12 mouse cellular contexts compared by ENCODE assay signal in genomic region chr7:132347273-132348045, GRCm38 (mm10). TPM values are rescaled to one million over a fixed set of nuclear protein-coding genes. Genes with fewer than 3 reads are reported as not detected.
DNase-seq lines count a peak whose midpoint lies in the region; ATAC-seq and TF ChIP-seq lines count a peak whose summit lies in the region.
"Had no signal": no experiment of that assay in that cellular context is flagged by ENCODE, and none has a peak within 500 bp of the region (broad histone marks: within the 10 kb centered on the region; RNA-seq: fewer than 3 reads in every experiment).

No protein-coding gene starts in this region.

- peaks cover 6% of the 10 kb centered on the region; the same call in 1 of the 2 replicates for H3K4me1 ChIP-seq in liver, postnatal 0 days (ENCODE audit: insufficient read depth)
- peaks cover 10% of the 10 kb centered on the region; the same call in 1 of the 2 replicates for H3K4me1 ChIP-seq in liver, embryonic 12.5 days
- H3K4me1 ChIP-seq: stomach, embryonic 15.5 days had no signal

- DNase-seq in liver, postnatal 0 days: no peak
- DNase-seq in kidney, adult 18-20 months: peak; percentile 36
- no peak for DNase-seq in adipocyte (ENCODE audit: low spot score)
- DNase-seq in urinary bladder, postnatal 4 days (ENCODE audit: low spot score in 2 of 2): no peak
- no peak for DNase-seq in gastrocnemius, postnatal 36 days
- DNase-seq: liver, embryonic 13.5 days had no signal

- 44% methylated on average over 9 of the region's 9 CpGs for WGBS in liver, postnatal 0 days (ENCODE audit: insufficient replicate concordance)
- 40% methylated on average over 9 of the region's 9 CpGs for WGBS in liver, embryonic 12.5 days (ENCODE audit: insufficient replicate concordance)

- no peaks in the 10 kb centered on the region for H3K27me3 ChIP-seq in liver, postnatal 0 days (ENCODE audit: insufficient read depth, low read length)
- no peaks in the 10 kb centered on the region for H3K27me3 ChIP-seq in liver, embryonic 12.5 days (replicated peaks)
- H3K27me3 ChIP-seq: embryonic facial prominence, embryonic 12.5 days; hindbrain, embryonic 12.5 days; liver, embryonic 13.5 days had no signal

- no peak overlapping the region for H3K4me3 ChIP-seq in liver, postnatal 0 days (ENCODE audit: low read depth, low read length)
- H3K4me3 ChIP-seq in liver, embryonic 12.5 days: no peak overlapping the region
- H3K4me3 ChIP-seq: embryonic facial prominence, embryonic 12.5 days; hindbrain, embryonic 12.5 days; liver, embryonic 13.5 days; stomach, embryonic 15.5 days had no signal

- no peaks in the 10 kb centered on the region for H3K9me3 ChIP-seq in liver, postnatal 0 days (ENCODE audit: low read length)
- H3K9me3 ChIP-seq in liver, embryonic 12.5 days (replicated peaks): no peaks in the 10 kb centered on the region
- H3K9me3 ChIP-seq: embryonic facial prominence, embryonic 12.5 days; hindbrain, embryonic 12.5 days; liver, embryonic 13.5 days; stomach, embryonic 15.5 days had no signal

- TF ChIP-seq CTCF in liver, postnatal 0 days (IDR thresholded peaks at IDR 0.05; ENCODE audit: low read depth): no peak

- H3K27ac ChIP-seq in liver, postnatal 0 days (ENCODE audit: low read depth): peak overlapping the region; percentile 44; the same call in 1 of the 2 replicates
- H3K27ac ChIP-seq in liver, embryonic 12.5 days: no peak overlapping the region
- H3K27ac ChIP-seq: embryonic facial prominence, embryonic 12.5 days; hindbrain, embryonic 12.5 days; liver, embryonic 13.5 days; stomach, embryonic 15.5 days had no signal

- H3K9ac ChIP-seq in liver, postnatal 0 days (replicated peaks): no peak overlapping the region
- no peak overlapping the region for H3K9ac ChIP-seq in liver, embryonic 12.5 days
- H3K9ac ChIP-seq: embryonic facial prominence, embryonic 12.5 days; hindbrain, embryonic 12.5 days; liver, embryonic 13.5 days; stomach, embryonic 15.5 days had no signal

- H3K4me2 ChIP-seq in liver, postnatal 0 days (ENCODE audit: low read depth, low read length): no peak overlapping the region
- no peak overlapping the region for H3K4me2 ChIP-seq in liver, embryonic 12.5 days
- H3K4me2 ChIP-seq: embryonic facial prominence, embryonic 12.5 days; hindbrain, embryonic 12.5 days; liver, embryonic 13.5 days; stomach, embryonic 15.5 days had no signal

- no peaks in the 10 kb centered on the region for H3K36me3 ChIP-seq in liver, postnatal 0 days (replicated peaks; ENCODE audit: insufficient read depth, low read length)
- H3K36me3 ChIP-seq in liver, embryonic 12.5 days: no peaks in the 10 kb centered on the region
- H3K36me3 ChIP-seq: embryonic facial prominence, embryonic 12.5 days; hindbrain, embryonic 12.5 days; liver, embryonic 13.5 days; stomach, embryonic 15.5 days had no signal

- intact Hi-C loops in gastrocnemius, postnatal 36 days (cut with DNase I): no loop called here

- no peak for TF ChIP-seq EP300 in liver, postnatal 0 days (IDR thresholded peaks at IDR 0.05; ENCODE audit: low read depth)

- no peak for ATAC-seq in liver, postnatal 0 days
- no peak for ATAC-seq in liver, embryonic 12.5 days
- ATAC-seq in common myeloid progenitor, adult 5-6 weeks (replicated peaks; ENCODE audit: low read depth, poor library complexity, severe bottlenecking): peak; percentile 82
- peak; percentile 56; the same call in 1 of the 2 replicates for ATAC-seq in megakaryocyte-erythroid progenitor cell, adult 5-6 weeks (replicated peaks; ENCODE audit: low FRiP score, low TSS enrichment, poor library complexity, severe bottlenecking)

RNA-seq across cellular contexts. Expression of gene Chst15, which starts 30.4 kb away (rescaled TPM):
- 4.2 and 5.4 TPM in 2 replicates for polyA plus RNA-seq in liver, postnatal 0 days (2015; fragmentation: Nextera tagmentation; extraction: Ambion mirVana)
- polyA plus RNA-seq in liver, embryonic 12.5 days (2016; fragmentation: Nextera tagmentation; extraction: Ambion mirVana): 8.9 and 9.5 TPM in 2 replicates
- total RNA-seq in common myeloid progenitor, adult 5-6 weeks (2017): 10.1 and 15.6 TPM in 2 replicates
- 16.0 and 18.4 TPM in 2 replicates for total RNA-seq in megakaryocyte-erythroid progenitor cell, adult 5-6 weeks (2014; fragmentation: Nextera tagmentation)
- 11.0 and 13.8 TPM in 2 replicates for total RNA-seq in megakaryocyte-erythroid progenitor cell, adult 5-6 weeks (2017)
- total RNA-seq in gastrocnemius, postnatal 36 days (2021): 1 to 10 TPM; 2.3 to 2.6 TPM

Comparison
In these comparisons a context has a peak if more than half of its experiments do, and no peak if none do; other contexts are left out.
1. ATAC-seq: peak in common myeloid progenitor, adult 5-6 weeks (single experiment) and megakaryocyte-erythroid progenitor cell, adult 5-6 weeks (single experiment); none in liver, postnatal 0 days (single experiment) and liver, embryonic 12.5 days (single experiment).